Mouse (Mus musculus) C2C12 (cell line): ENCODE data around the gene Smad9.

Source experiments
- CEBPB ChIP-seq: IDR thresholded peaks from one replicate; pipeline ENCODE4 v1.6.1; 2011; ENCODE audit warnings: low read depth, mild to moderate bottlenecking, control low read depth, moderate library complexity
- CTCF ChIP-seq: IDR thresholded peaks from one replicate; pipeline ENCODE4 v1.5.1; 2011; ENCODE audit not compliant: control insufficient read depth, insufficient read depth, insufficient read length
- FOSL1 ChIP-seq: IDR thresholded peaks from one replicate; pipeline ENCODE4 v1.8.0; 2011; ENCODE audit warnings: mild to moderate bottlenecking, low read length; ENCODE audit not compliant: poor library complexity, insufficient read depth, severe bottlenecking
- MAX ChIP-seq: IDR thresholded peaks from one replicate; pipeline ENCODE4 v1.6.1; 2011; ENCODE audit warnings: mild to moderate bottlenecking, control low read depth
- MYOD1 ChIP-seq: IDR thresholded peaks from one replicate; pipeline ENCODE4 v1.6.1; 2011; ENCODE audit warnings: low read depth; ENCODE audit not compliant: control insufficient read depth, insufficient read length
- MYOG ChIP-seq: IDR thresholded peaks from one replicate; pipeline ENCODE4 v1.6.1; 2011; ENCODE audit not compliant: control insufficient read depth, insufficient read length; ENCODE audit errors: extremely low read depth
- USF1 ChIP-seq: IDR thresholded peaks from one replicate; pipeline ENCODE4 v1.6.1; 2011; ENCODE audit warnings: low read depth, mild to moderate bottlenecking, control low read depth, moderate library complexity

DNA sequence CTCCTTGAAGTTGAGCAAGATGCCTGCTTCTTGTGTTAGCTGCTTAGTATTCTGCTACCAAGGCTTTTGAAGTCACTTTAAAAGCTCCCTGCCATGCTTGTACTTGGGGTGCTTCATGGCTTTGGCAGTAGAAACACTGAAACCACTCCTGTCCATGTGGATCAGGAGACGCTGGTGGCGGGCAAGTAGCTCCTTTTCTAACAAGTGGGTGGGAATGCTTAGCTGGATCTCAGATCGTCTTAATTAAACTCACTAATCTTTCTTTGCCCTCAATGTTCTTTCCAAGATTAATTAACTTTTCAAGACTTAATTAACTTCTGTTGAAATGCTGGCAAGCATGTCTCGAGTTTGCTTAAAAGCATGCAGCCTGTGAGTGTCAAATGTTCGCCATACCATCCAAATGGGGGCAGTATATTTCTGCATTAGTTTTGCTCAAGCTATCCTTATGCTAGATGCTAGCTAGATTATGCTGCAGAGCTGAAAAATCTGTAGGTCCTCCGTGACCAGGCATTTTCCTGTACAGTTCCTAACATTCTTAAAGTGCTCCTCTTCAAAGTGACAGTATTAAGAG is 58.1 kb downstream of the Smad9 start:
- TF ChIP-seq USF1, result no peak
- TF ChIP-seq CTCF, result no peak
- no peak for TF ChIP-seq CEBPB
- no peak for TF ChIP-seq MYOD1
- TF ChIP-seq MAX, result no peak
- no peak for TF ChIP-seq MYOG
- no peak for TF ChIP-seq FOSL1
